Mouse (Mus musculus): ENCODE data around the gene Sh2d6. TPM values are rescaled to one million over a fixed set of nuclear protein-coding genes. Genes with fewer than 3 reads are reported as not detected.
A peak's percentile ranks its signal among the peaks of the same experiment; 100 is the strongest.

The Sh2d6 gene
- 1.8 and 1.9 TPM in 2 replicates for polyA plus RNA-seq (2011; ENCODE audit: insufficient read length, low read depth, missing spikeins)

DNA sequence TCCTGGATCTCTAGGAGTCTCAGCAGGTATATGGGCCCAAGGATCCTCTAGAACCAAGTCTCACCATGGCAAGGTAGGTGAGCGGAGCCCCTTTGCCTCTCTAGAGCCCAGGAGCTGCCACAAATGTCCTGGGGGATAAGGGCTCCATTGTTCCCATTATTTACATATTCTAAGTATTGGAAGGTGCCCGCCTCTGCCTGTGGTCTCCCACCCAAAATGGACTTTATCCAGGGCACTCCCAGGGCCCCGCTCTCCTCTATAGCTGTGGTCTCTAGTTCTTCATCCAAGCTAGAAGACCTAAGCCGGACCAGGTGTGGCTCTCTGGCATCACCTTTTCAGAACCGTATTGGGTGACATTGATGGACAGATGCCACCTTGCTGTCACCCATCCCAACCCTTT, at the start of gene Sh2d6:
Gene Sh2d6, minus strand, starts transcription at position 101 of the 400 bp plus-strand sequence.
- Histone ChIP-seq H3K27ac (ENCODE audit: insufficient read depth, low read length) (peak within 1 kb of the TSS; percentile 43), H3K4me1 (ENCODE audit: control insufficient read depth, insufficient read depth, low read length) (peaks cover 4% of the 10 kb centered on the region; the same call in 1 of the 2 replicates), H3K4me3 (ENCODE audit: insufficient read depth, low read length) (no peak within 1 kb of the TSS)
- TF ChIP-seq POLR2A (IDR thresholded peaks at IDR 0.05; ENCODE audit: low read depth, low read length) (no peak), CTCF (IDR thresholded peaks at IDR 0.05; ENCODE audit: borderline replicate concordance, insufficient read depth, low read length) (no peak)

DNA sequence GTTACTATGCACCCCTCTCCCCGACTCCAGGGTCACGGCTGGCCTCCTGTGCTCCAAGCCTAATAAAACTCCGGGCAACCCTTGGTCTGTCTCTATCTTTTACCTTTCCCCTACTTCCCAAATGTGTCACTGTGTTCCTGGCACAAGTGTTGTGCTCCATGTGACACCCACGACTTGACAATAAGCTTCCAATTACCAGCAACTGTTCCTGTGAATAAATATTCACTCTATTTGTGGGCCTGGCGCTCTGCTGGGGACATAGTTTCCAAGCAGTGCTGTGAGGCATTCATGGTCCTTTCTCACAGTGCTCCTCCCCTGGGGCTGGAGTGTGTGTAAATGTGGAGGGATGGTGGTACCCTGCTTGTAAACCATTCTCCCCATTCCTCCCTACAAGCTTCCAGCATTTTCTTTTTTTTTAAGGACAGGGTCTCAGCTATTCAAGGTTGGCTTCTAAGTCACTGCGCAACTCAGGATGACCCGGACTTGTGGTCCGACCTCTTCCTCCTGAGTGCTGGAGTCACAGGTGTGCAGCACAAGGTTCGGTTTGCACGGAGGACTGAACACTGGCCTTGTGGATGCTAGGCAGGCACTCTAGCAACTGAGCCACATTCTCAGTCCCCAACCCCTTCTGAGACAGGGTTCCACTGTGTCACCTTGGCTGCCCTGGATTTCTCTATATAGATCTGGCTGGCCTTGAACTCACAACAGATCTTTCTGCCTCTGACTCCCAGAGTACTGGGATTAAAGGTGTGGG, 49.3 kb upstream of the Sh2d6 start:
- Histone ChIP-seq H3K4me1 (ENCODE audit: control insufficient read depth, insufficient read depth, low read length) (no peaks in the 10 kb centered on the region), H3K4me3 (ENCODE audit: insufficient read depth, low read length) (no peak overlapping the region), H3K27ac (ENCODE audit: insufficient read depth, low read length) (no peak overlapping the region)
- no peak for TF ChIP-seq POLR2A (IDR thresholded peaks at IDR 0.05; ENCODE audit: low read depth, low read length)
- no peak for TF ChIP-seq CTCF (IDR thresholded peaks at IDR 0.05; ENCODE audit: borderline replicate concordance, insufficient read depth, low read length)

- TF ChIP-seq CTCF (IDR thresholded peaks at IDR 0.05; ENCODE audit: borderline replicate concordance, insufficient read depth, low read length), result no peak
- no peak for TF ChIP-seq POLR2A (IDR thresholded peaks at IDR 0.05; ENCODE audit: low read depth, low read length)
- Histone ChIP-seq H3K4me1 (ENCODE audit: control insufficient read depth, insufficient read depth, low read length) (no peaks in the 10 kb centered on the region), H3K27ac (ENCODE audit: insufficient read depth, low read length) (no peak overlapping the region)
Observed at GRCm38 (mm10) chr6:72568736-72569135, 47.2 kb upstream of the Sh2d6 start.

DNA sequence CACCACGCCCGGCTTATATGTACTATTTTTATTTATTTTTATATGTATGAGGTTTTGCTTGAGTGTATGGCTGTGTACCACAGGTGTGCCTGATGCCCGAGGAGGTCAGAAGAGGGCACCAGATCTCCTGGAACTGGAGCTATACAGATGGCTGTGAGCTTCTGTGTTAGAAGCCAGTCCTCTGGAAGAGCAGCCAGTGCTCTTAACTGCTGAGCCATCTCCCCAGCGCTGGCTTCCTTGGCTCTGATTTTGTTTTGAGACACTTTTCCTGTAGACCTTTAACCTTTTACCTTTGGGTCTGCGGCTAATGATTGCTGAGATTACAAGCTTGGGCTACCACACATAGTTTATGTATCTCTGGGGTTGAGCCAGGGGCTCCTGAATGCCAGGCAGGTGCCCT, 46.0 kb upstream of the Sh2d6 start:
- H3K27ac ChIP-seq (ENCODE audit: insufficient read depth, low read length), result no peak overlapping the region
- no peak for TF ChIP-seq CTCF (IDR thresholded peaks at IDR 0.05; ENCODE audit: borderline replicate concordance, insufficient read depth, low read length)
- no peak overlapping the region for H3K4me3 ChIP-seq (ENCODE audit: insufficient read depth, low read length)
- H3K4me1 ChIP-seq (ENCODE audit: control insufficient read depth, insufficient read depth, low read length), result no peaks in the 10 kb centered on the region

More at GRCm38 (mm10) chr6:72568736-72569135, 47.2 kb upstream of the Sh2d6 start:
- no peak overlapping the region for H3K4me3 ChIP-seq (ENCODE audit: insufficient read depth, low read length)

DNA sequence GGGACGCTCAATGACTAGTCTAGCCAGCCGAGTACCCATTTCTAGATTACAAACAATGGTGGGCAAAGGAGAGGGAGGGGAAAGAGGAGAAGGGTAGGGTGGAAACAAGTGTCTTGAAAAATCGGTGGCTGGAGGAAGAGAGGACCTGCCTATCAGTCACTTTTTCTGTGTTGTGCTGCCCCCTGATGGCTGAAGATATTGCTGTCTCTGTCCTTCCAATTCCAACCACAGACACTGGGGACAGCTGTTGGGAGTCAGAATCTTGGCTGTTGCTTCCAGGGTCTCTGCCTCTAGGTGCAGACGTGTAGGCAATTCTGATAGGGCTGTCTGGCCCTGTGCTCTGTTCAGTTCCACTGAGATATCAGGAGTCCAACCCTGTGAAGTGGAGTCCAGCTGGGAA, 44.5 kb upstream of the Sh2d6 start:
- TF ChIP-seq POLR2A (IDR thresholded peaks at IDR 0.05; ENCODE audit: low read depth, low read length) (no peak), CTCF (IDR thresholded peaks at IDR 0.05; ENCODE audit: borderline replicate concordance, insufficient read depth, low read length) (peak; percentile 48; the same call in 1 of the 2 replicates)
- no peak overlapping the region for H3K4me3 ChIP-seq (ENCODE audit: insufficient read depth, low read length)

GRCm38 (mm10) chr6:72565506-72565905, 44.0 kb upstream of the Sh2d6 start:
- Histone ChIP-seq H3K4me3 (ENCODE audit: insufficient read depth, low read length) (no peak overlapping the region), H3K4me1 (ENCODE audit: control insufficient read depth, insufficient read depth, low read length) (no peaks in the 10 kb centered on the region), H3K27ac (ENCODE audit: insufficient read depth, low read length) (no peak overlapping the region)
- no peak for TF ChIP-seq POLR2A (IDR thresholded peaks at IDR 0.05; ENCODE audit: low read depth, low read length)
- no peak for TF ChIP-seq CTCF (IDR thresholded peaks at IDR 0.05; ENCODE audit: borderline replicate concordance, insufficient read depth, low read length)

More for the DNA sequence above, 44.5 kb upstream of the Sh2d6 start:
- no peak overlapping the region for H3K27ac ChIP-seq (ENCODE audit: insufficient read depth, low read length)
- H3K4me1 ChIP-seq (ENCODE audit: control insufficient read depth, insufficient read depth, low read length), result no peaks in the 10 kb centered on the region

DNA sequence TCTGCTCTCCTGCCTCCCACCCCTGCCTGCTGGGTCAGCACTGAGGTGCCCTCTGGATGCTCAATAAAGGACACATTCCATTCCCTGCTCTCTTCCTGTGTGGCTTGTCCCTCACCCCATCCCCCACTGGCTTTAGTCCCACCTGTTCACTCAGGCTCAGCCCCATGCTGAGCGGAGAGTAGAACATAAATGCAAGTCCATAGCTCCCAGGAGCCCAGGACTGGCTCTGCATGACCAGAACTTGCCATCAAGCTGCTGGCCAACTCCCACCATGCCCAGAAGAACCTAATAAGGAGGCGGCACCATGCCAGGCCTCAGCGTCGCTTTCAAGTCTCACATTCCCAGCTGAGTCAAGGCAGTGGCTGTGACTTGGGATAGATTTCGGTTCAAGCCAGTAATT, 41.4 kb upstream of the Sh2d6 start:
- Histone ChIP-seq H3K27ac (ENCODE audit: insufficient read depth, low read length) (no peak overlapping the region), H3K4me1 (ENCODE audit: control insufficient read depth, insufficient read depth, low read length) (no peaks in the 10 kb centered on the region), H3K4me3 (ENCODE audit: insufficient read depth, low read length) (no peak overlapping the region)
- TF ChIP-seq CTCF (IDR thresholded peaks at IDR 0.05; ENCODE audit: borderline replicate concordance, insufficient read depth, low read length), result no peak

GRCm38 (mm10) chr6:72562486-72562885, 41.0 kb upstream of the Sh2d6 start:
- Histone ChIP-seq H3K27ac (ENCODE audit: insufficient read depth, low read length) (no peak overlapping the region), H3K4me3 (ENCODE audit: insufficient read depth, low read length) (no peak overlapping the region), H3K4me1 (ENCODE audit: control insufficient read depth, insufficient read depth, low read length) (no peaks in the 10 kb centered on the region)
- no peak for TF ChIP-seq POLR2A (IDR thresholded peaks at IDR 0.05; ENCODE audit: low read depth, low read length)
- no peak for TF ChIP-seq CTCF (IDR thresholded peaks at IDR 0.05; ENCODE audit: borderline replicate concordance, insufficient read depth, low read length)

DNA sequence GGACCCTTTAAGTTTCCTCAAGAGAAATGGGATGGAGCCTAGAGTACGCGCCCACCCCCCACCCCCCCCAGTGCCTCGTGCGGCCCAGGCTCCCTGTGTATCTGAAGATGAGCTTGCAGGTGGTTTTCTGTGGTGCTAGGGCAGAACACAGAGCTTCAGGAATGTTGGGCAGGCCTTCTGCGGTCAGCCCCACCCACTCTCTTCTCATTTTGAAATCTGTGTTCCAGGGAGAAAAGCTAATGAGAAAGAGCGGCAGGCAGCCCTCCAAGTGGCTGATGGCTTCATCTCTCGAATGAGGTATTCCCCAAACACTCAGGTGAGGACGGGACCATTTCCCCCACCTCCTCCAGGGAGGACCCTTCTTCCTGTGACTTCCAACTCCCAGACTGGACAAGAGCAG, 39.3 kb upstream of the Sh2d6 start:
- Histone ChIP-seq H3K27ac (ENCODE audit: insufficient read depth, low read length) (no peak overlapping the region), H3K4me3 (ENCODE audit: insufficient read depth, low read length) (no peak overlapping the region), H3K4me1 (ENCODE audit: control insufficient read depth, insufficient read depth, low read length) (no peaks in the 10 kb centered on the region)
- no peak for TF ChIP-seq CTCF (IDR thresholded peaks at IDR 0.05; ENCODE audit: borderline replicate concordance, insufficient read depth, low read length)
- no peak for TF ChIP-seq POLR2A (IDR thresholded peaks at IDR 0.05; ENCODE audit: low read depth, low read length)

- Histone ChIP-seq H3K4me1 (ENCODE audit: control insufficient read depth, insufficient read depth, low read length) (peaks cover 16% of the 10 kb centered on the region), H3K27ac (ENCODE audit: insufficient read depth, low read length) (peak overlapping the region; percentile 99), H3K4me3 (ENCODE audit: insufficient read depth, low read length) (peak overlapping the region; percentile 27)
- TF ChIP-seq POLR2A (IDR thresholded peaks at IDR 0.05; ENCODE audit: low read depth, low read length) (no peak), CTCF (IDR thresholded peaks at IDR 0.05; ENCODE audit: borderline replicate concordance, insufficient read depth, low read length) (no peak)
Observed at GRCm38 (mm10) chr6:72553079-72553412, 31.5 kb upstream of the Sh2d6 start.

All from embryonic fibroblast, embryonic 13.5 days (primary cell).